32 mouse cellular contexts compared by ENCODE assay signal in the genomic region with DNA sequence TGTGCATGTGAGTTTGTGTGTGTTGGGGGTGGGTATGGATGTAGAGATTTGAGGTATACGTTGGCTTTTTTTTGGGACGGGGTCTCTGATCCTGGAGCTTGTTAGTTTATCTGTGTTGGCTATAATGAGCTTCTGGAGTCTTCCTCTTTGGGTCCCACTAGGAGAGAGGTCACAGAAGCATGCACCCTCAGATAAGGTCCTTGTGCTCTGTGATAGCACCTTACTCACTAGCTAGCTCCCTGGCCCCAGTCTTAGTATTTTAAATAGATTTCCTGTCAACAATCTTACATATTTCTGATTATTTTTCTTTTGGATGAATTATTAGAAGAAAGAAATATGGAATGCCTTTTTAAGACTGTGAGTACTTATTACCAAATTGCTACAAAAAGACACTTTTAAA. TPM values are rescaled to one million over a fixed set of nuclear protein-coding genes. Genes with fewer than 3 reads are reported as not detected.
DNase-seq lines count a peak whose midpoint lies in the region; ATAC-seq and TF ChIP-seq lines count a peak whose summit lies in the region.
"Had no signal": no experiment of that assay in that cellular context is flagged by ENCODE, and none has a peak within 500 bp of the region (broad histone marks: within the 10 kb centered on the region; RNA-seq: fewer than 3 reads in every experiment).

No protein-coding gene starts in this region.

- no peaks in the 10 kb centered on the region for H3K9me3 ChIP-seq in liver, embryonic 12.5 days (replicated peaks)
- no peaks in the 10 kb centered on the region for H3K9me3 ChIP-seq in liver, postnatal 0 days (ENCODE audit: low read length)
- no peaks in the 10 kb centered on the region for H3K9me3 ChIP-seq in liver, embryonic 13.5 days (replicated peaks)
- H3K9me3 ChIP-seq in liver, embryonic 16.5 days (replicated peaks; ENCODE audit: control insufficient read depth, low read length): no peaks in the 10 kb centered on the region
- H3K9me3 ChIP-seq in hindbrain, embryonic 16.5 days (ENCODE audit: control insufficient read depth, low read length): no peaks in the 10 kb centered on the region
- H3K9me3 ChIP-seq: embryonic facial prominence, embryonic 10.5 days; embryonic facial prominence, embryonic 13.5 days; forebrain, embryonic 10.5 days; G1E; heart, embryonic 12.5 days; heart, embryonic 15.5 days; hindbrain, embryonic 10.5 days; hindbrain, embryonic 13.5 days had no signal

- no peak overlapping the region for H3K4me2 ChIP-seq in liver, embryonic 12.5 days
- H3K4me2 ChIP-seq in liver, postnatal 0 days (ENCODE audit: low read depth, low read length): no peak overlapping the region
- H3K4me2 ChIP-seq in liver, embryonic 13.5 days: no peak overlapping the region
- no peak overlapping the region for H3K4me2 ChIP-seq in liver, embryonic 16.5 days (ENCODE audit: low read depth, low read length)
- H3K4me2 ChIP-seq in hindbrain, embryonic 16.5 days (ENCODE audit: low read length): no peak overlapping the region
- H3K4me2 ChIP-seq: embryonic facial prominence, embryonic 13.5 days; heart, embryonic 12.5 days; heart, embryonic 15.5 days; hindbrain, embryonic 13.5 days had no signal

- H3K27me3 ChIP-seq in liver, embryonic 12.5 days (replicated peaks): no peaks in the 10 kb centered on the region
- H3K27me3 ChIP-seq in liver, postnatal 0 days (ENCODE audit: insufficient read depth, low read length): no peaks in the 10 kb centered on the region
- H3K27me3 ChIP-seq in liver, embryonic 13.5 days: no peaks in the 10 kb centered on the region
- no peaks in the 10 kb centered on the region for H3K27me3 ChIP-seq in liver, embryonic 16.5 days (ENCODE audit: control insufficient read depth, insufficient read depth, low read depth, low read length)
- H3K27me3 ChIP-seq in hindbrain, embryonic 16.5 days (replicated peaks; ENCODE audit: control insufficient read depth, insufficient read depth, low read length): no peaks in the 10 kb centered on the region
- H3K27me3 ChIP-seq: CH12.LX; embryonic facial prominence, embryonic 13.5 days; heart, embryonic 12.5 days; heart, embryonic 15.5 days; hindbrain, embryonic 13.5 days had no signal

- no peak for TF ChIP-seq CTCF in liver, postnatal 0 days (IDR thresholded peaks at IDR 0.05; ENCODE audit: low read depth)

- peak; percentile 93 for ATAC-seq in liver, embryonic 12.5 days
- no peak for ATAC-seq in liver, postnatal 0 days
- ATAC-seq in liver, embryonic 13.5 days (ENCODE audit: low read depth): peak; percentile 90
- ATAC-seq in liver, embryonic 16.5 days (ENCODE audit: low read depth): peak; percentile 55; the same call in 1 of the 2 replicates
- ATAC-seq in erythroblast, adult 5-6 weeks (replicated peaks; ENCODE audit: low FRiP score, poor library complexity, severe bottlenecking): no peak
- ATAC-seq in hindbrain, embryonic 16.5 days: no peak
- ATAC-seq: forebrain, embryonic 14.5 days; forebrain, postnatal 0 days; hindbrain, postnatal 0 days; inflammation-experienced regulatory T-cells, adult 6 months had no signal

- H3K4me3 ChIP-seq in liver, embryonic 12.5 days: no peak overlapping the region
- no peak overlapping the region for H3K4me3 ChIP-seq in liver, postnatal 0 days (ENCODE audit: low read depth, low read length)
- H3K4me3 ChIP-seq in liver, embryonic 13.5 days (replicated peaks): no peak overlapping the region
- H3K4me3 ChIP-seq in liver, embryonic 16.5 days (ENCODE audit: low read depth, low read length): no peak overlapping the region
- no peak overlapping the region for H3K4me3 ChIP-seq in hindbrain, embryonic 16.5 days (ENCODE audit: low read length)
- H3K4me3 ChIP-seq: embryonic facial prominence, embryonic 10.5 days; embryonic facial prominence, embryonic 13.5 days; forebrain, embryonic 10.5 days; heart, embryonic 12.5 days; heart, embryonic 15.5 days; hindbrain, embryonic 10.5 days; hindbrain, embryonic 13.5 days had no signal

- 26% methylated on average over 2 of the region's 2 CpGs for WGBS in liver, embryonic 12.5 days (ENCODE audit: insufficient replicate concordance)
- WGBS in liver, postnatal 0 days (ENCODE audit: insufficient replicate concordance): 63% methylated on average over 2 of the region's 2 CpGs
- 32% methylated on average over 2 of the region's 2 CpGs for WGBS in liver, embryonic 13.5 days (ENCODE audit: insufficient replicate concordance)
- WGBS in liver, embryonic 16.5 days (ENCODE audit: insufficient replicate concordance): 32% methylated on average over 2 of the region's 2 CpGs
- 84% methylated on average over 2 of the region's 2 CpGs for WGBS in hindbrain, embryonic 16.5 days

- DNase-seq in liver, postnatal 0 days: no peak
- peak; percentile 27 for DNase-seq in liver, embryonic 13.5 days
- DNase-seq in spleen, postnatal 36 days (ENCODE audit: low spot score in 2 of 2): no peak
- DNase-seq: adrenal gland, adult 8-10 months; adrenal gland, postnatal 36 days; B cell, adult 2 months; cerebellum, adult 11-12 months; cerebellum, adult 8-10 months; cerebellum, postnatal 10 days; cerebellum, postnatal 36 days; embryo, embryonic 11 days; forebrain, postnatal 0 days; gastrocnemius, postnatal 25 days; heart, adult 18-20 months; heart, postnatal 10 days; heart, postnatal 36 days had no signal

- H3K27ac ChIP-seq in liver, embryonic 12.5 days: 0 out of 2 replicates have a peak overlapping the region, but pooled peaks have one; percentile 2
- H3K27ac ChIP-seq in liver, postnatal 0 days (ENCODE audit: low read depth): no peak overlapping the region
- no peak overlapping the region; the same call in 1 of the 2 replicates for H3K27ac ChIP-seq in liver, embryonic 13.5 days
- no peak overlapping the region for H3K27ac ChIP-seq in liver, embryonic 16.5 days (ENCODE audit: low read length)
- H3K27ac ChIP-seq in hindbrain, embryonic 16.5 days (ENCODE audit: low read depth, low read length): no peak overlapping the region
- H3K27ac ChIP-seq: embryonic facial prominence, embryonic 10.5 days; embryonic facial prominence, embryonic 13.5 days; forebrain, embryonic 10.5 days; heart, embryonic 15.5 days; hindbrain, embryonic 10.5 days; hindbrain, embryonic 13.5 days; hindbrain, postnatal 0 days had no signal

- no peak for TF ChIP-seq EP300 in liver, postnatal 0 days (IDR thresholded peaks at IDR 0.05; ENCODE audit: low read depth)

- H3K4me1 ChIP-seq in liver, embryonic 12.5 days: peaks cover 16% of the 10 kb centered on the region
- no peaks in the 10 kb centered on the region for H3K4me1 ChIP-seq in liver, postnatal 0 days (ENCODE audit: insufficient read depth)
- peaks cover 11% of the 10 kb centered on the region for H3K4me1 ChIP-seq in liver, embryonic 13.5 days (replicated peaks)
- no peaks in the 10 kb centered on the region; the same call in 1 of the 2 replicates for H3K4me1 ChIP-seq in liver, embryonic 16.5 days (ENCODE audit: control insufficient read depth, low read depth, low read length)
- no peaks in the 10 kb centered on the region for H3K4me1 ChIP-seq in hindbrain, embryonic 16.5 days (ENCODE audit: control insufficient read depth, insufficient read depth, low read depth, low read length)
- H3K4me1 ChIP-seq: embryonic facial prominence, embryonic 10.5 days; embryonic facial prominence, embryonic 13.5 days; heart, embryonic 12.5 days; heart, embryonic 15.5 days; hindbrain, embryonic 10.5 days; hindbrain, embryonic 13.5 days had no signal

- H3K36me3 ChIP-seq in liver, embryonic 12.5 days: peaks cover 65% of the 10 kb centered on the region
- H3K36me3 ChIP-seq in liver, postnatal 0 days (replicated peaks; ENCODE audit: insufficient read depth, low read length): peaks cover 46% of the 10 kb centered on the region
- peaks cover 55% of the 10 kb centered on the region for H3K36me3 ChIP-seq in liver, embryonic 13.5 days
- H3K36me3 ChIP-seq in liver, embryonic 16.5 days (ENCODE audit: control insufficient read depth, insufficient read depth): peaks cover 12% of the 10 kb centered on the region
- peaks cover 24% of the 10 kb centered on the region for H3K36me3 ChIP-seq in hindbrain, embryonic 16.5 days (ENCODE audit: control insufficient read depth, insufficient read depth, low read length)

- no peak overlapping the region for H3K9ac ChIP-seq in liver, embryonic 12.5 days
- H3K9ac ChIP-seq in liver, postnatal 0 days (replicated peaks): no peak overlapping the region
- H3K9ac ChIP-seq in liver, embryonic 13.5 days: no peak overlapping the region
- no peak overlapping the region for H3K9ac ChIP-seq in liver, embryonic 16.5 days (ENCODE audit: low read depth, low read length)
- H3K9ac ChIP-seq in hindbrain, embryonic 16.5 days (ENCODE audit: low read depth, low read length): no peak overlapping the region
- H3K9ac ChIP-seq: embryonic facial prominence, embryonic 13.5 days; forebrain, postnatal 0 days; heart, embryonic 12.5 days; heart, embryonic 15.5 days; hindbrain, embryonic 13.5 days had no signal

RNA-seq across cellular contexts. Expression of gene Edem3, which starts 24.1 kb away (rescaled TPM):
- polyA plus RNA-seq in liver, embryonic 12.5 days (2016; fragmentation: Nextera tagmentation; extraction: Ambion mirVana): 11.9 and 12.5 TPM in 2 replicates
- polyA plus RNA-seq in liver, postnatal 0 days (2015; fragmentation: Nextera tagmentation; extraction: Ambion mirVana): 3.7 and 5.2 TPM in 2 replicates
- polyA plus RNA-seq in liver, embryonic 13.5 days (2015; fragmentation: Nextera tagmentation; extraction: Ambion mirVana): 5.6 and 8.7 TPM in 2 replicates
- 5.7 and 6.0 TPM in 2 replicates for polyA plus RNA-seq in liver, embryonic 16.5 days (2015; fragmentation: Nextera tagmentation; extraction: Ambion mirVana)
- 6.1 and 6.9 TPM in 2 replicates for total RNA-seq in erythroblast, adult 5-6 weeks (2015; ENCODE audit: low replicate concordance)
- total RNA-seq in erythroblast, adult 5-6 weeks (2017; ENCODE audit: low replicate concordance): 15.7 and 16.0 TPM in 2 replicates
- polyA plus RNA-seq in hindbrain, embryonic 16.5 days (2015; fragmentation: Nextera tagmentation; extraction: Ambion mirVana): 15.3 and 18.7 TPM in 2 replicates

Comparison
In these comparisons a context has a peak if more than half of its experiments do, and no peak if none do; other contexts are left out.
1. ATAC-seq: peak in liver, embryonic 12.5 days (single experiment), liver, embryonic 13.5 days (single experiment) and liver, embryonic 16.5 days (single experiment); none in liver, postnatal 0 days (single experiment), erythroblast, adult 5-6 weeks (single experiment) and hindbrain, embryonic 16.5 days (single experiment).